Mouse (Mus musculus): ENCODE measurements around the gene Slc30a10. TPM values are rescaled to one million over a fixed set of nuclear protein-coding genes. Genes with fewer than 3 reads are reported as not detected.

The Slc30a10 gene
- 12.9 and 15.8 TPM in 2 replicates for total RNA-seq (2014; rRNA removed)
- 3.2 and 5.0 TPM in 2 replicates for polyA plus RNA-seq (2015; fragmentation: Nextera tagmentation; extraction: Ambion mirVana)

DNA sequence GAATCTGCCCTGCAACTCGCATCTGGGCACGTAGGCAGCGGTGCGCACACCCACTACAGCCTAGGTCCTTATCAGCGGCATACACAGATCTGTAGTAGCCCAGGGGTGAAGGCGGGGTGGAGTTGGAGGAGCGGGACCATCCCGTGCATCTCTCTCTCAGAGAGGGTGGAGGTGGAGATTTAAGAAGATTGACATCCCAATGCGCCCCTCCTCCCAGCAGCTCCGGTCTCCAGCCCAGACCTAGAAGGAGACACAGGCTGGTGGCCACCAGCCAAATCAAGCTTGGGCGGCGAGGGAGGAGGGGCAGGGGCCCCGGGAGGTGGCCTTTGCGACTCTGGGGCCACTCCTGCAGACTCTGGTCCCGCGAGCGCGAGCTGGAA is at the start of gene Slc30a10:
Gene Slc30a10 (plus strand): TSS at position 274 of the 380 bp plus-strand sequence.
- peak within 1 kb of the TSS; percentile 79 for H3K27ac ChIP-seq (ENCODE audit: low read depth, low read length)
- peaks cover 12% of the 10 kb centered on the region; the same call in 1 of the 2 replicates for H3K4me1 ChIP-seq (ENCODE audit: insufficient read depth)
- no peaks in the 10 kb centered on the region for H3K27me3 ChIP-seq (ENCODE audit: insufficient read depth, low read length)
- no peaks in the 10 kb centered on the region for H3K9me3 ChIP-seq (ENCODE audit: low read length)
- 6% methylated on average over 18 of the region's 18 CpGs for WGBS
- H3K4me3 ChIP-seq (ENCODE audit: low read depth, low read length) = peak within 1 kb of the TSS; percentile 75
- H3K36me3 ChIP-seq (ENCODE audit: insufficient read depth) = 0 out of 2 replicates have a peak, but pooled peaks cover 3% of the 10 kb centered on the region
- H3K4me2 ChIP-seq (ENCODE audit: low read depth) = peak within 1 kb of the TSS; percentile 82
- DNase-seq (peak; percentile 79), ATAC-seq (peak; percentile 89)
- no peak for TF ChIP-seq CTCF (IDR thresholded peaks at IDR 0.05; ENCODE audit: low read depth)
- H3K9ac ChIP-seq = peak within 1 kb of the TSS; percentile 91

- H3K9ac ChIP-seq = no peak overlapping the region
- no peaks in the 10 kb centered on the region for H3K27me3 ChIP-seq (ENCODE audit: insufficient read depth, low read length)
- no peak for ATAC-seq
- H3K36me3 ChIP-seq (ENCODE audit: insufficient read depth) = peaks cover 68% of the 10 kb centered on the region
- no peak overlapping the region for H3K4me3 ChIP-seq (ENCODE audit: low read depth, low read length)
- H3K4me2 ChIP-seq (ENCODE audit: low read depth) = no peak overlapping the region
- WGBS = 88% methylated on average over 10 of the region's 10 CpGs
- no peaks in the 10 kb centered on the region for H3K4me1 ChIP-seq (ENCODE audit: insufficient read depth)
- no peak for TF ChIP-seq CTCF (IDR thresholded peaks at IDR 0.05; ENCODE audit: low read depth)
- no peak overlapping the region for H3K27ac ChIP-seq (ENCODE audit: low read depth, low read length)
- DNase-seq = no peak
- H3K9me3 ChIP-seq (ENCODE audit: low read length) = no peaks in the 10 kb centered on the region
Observed at GRCm38 (mm10) chr1:185405921-185406320, 48.7 kb upstream of the Slc30a10 start.

GRCm38 (mm10) chr1:185409831-185410230 is 44.8 kb upstream of the Slc30a10 start:
- Histone ChIP-seq H3K27ac (ENCODE audit: low read depth, low read length) (no peak overlapping the region), H3K9ac (no peak overlapping the region), H3K4me3 (ENCODE audit: low read depth, low read length) (no peak overlapping the region), H3K4me2 (ENCODE audit: low read depth) (no peak overlapping the region), H3K9me3 (ENCODE audit: low read length) (no peaks in the 10 kb centered on the region), H3K36me3 (ENCODE audit: insufficient read depth) (peaks cover 69% of the 10 kb centered on the region), H3K4me1 (ENCODE audit: insufficient read depth) (no peaks in the 10 kb centered on the region), H3K27me3 (ENCODE audit: insufficient read depth, low read length) (no peaks in the 10 kb centered on the region)
- ATAC-seq = peak; percentile 45; the same call in 1 of the 2 replicates
- DNase-seq = peak; percentile 33
- WGBS = 68% methylated on average over 3 of the region's 3 CpGs
- peak; percentile 55 for TF ChIP-seq CTCF (IDR thresholded peaks at IDR 0.05; ENCODE audit: low read depth)

GRCm38 (mm10) chr1:185418011-185418410 is 36.6 kb upstream of the Slc30a10 start:
- WGBS = 82% methylated on average over 9 of the region's 9 CpGs
- Histone ChIP-seq H3K9me3 (ENCODE audit: low read length) (no peaks in the 10 kb centered on the region), H3K4me1 (ENCODE audit: insufficient read depth) (no peaks in the 10 kb centered on the region), H3K4me2 (ENCODE audit: low read depth) (no peak overlapping the region), H3K9ac (no peak overlapping the region), H3K27me3 (ENCODE audit: insufficient read depth, low read length) (no peaks in the 10 kb centered on the region), H3K4me3 (ENCODE audit: low read depth, low read length) (no peak overlapping the region), H3K27ac (ENCODE audit: low read depth, low read length) (no peak overlapping the region), H3K36me3 (ENCODE audit: insufficient read depth) (peaks cover 74% of the 10 kb centered on the region)
- DNase-seq (peak; percentile 27), ATAC-seq (no peak)
- TF ChIP-seq CTCF (IDR thresholded peaks at IDR 0.05; ENCODE audit: low read depth) = peak; percentile 49

- peaks cover 63% of the 10 kb centered on the region for H3K36me3 ChIP-seq (ENCODE audit: insufficient read depth)
- no peak for ATAC-seq
- H3K4me1 ChIP-seq (ENCODE audit: insufficient read depth) = no peaks in the 10 kb centered on the region
- no peak overlapping the region for H3K4me2 ChIP-seq (ENCODE audit: low read depth)
- no peak for TF ChIP-seq CTCF (IDR thresholded peaks at IDR 0.05; ENCODE audit: low read depth)
- H3K9me3 ChIP-seq (ENCODE audit: low read length) = no peaks in the 10 kb centered on the region
- WGBS = 82% methylated on average over 5 of the region's 5 CpGs
- H3K4me3 ChIP-seq (ENCODE audit: low read depth, low read length) = no peak overlapping the region
- H3K27me3 ChIP-seq (ENCODE audit: insufficient read depth, low read length) = no peaks in the 10 kb centered on the region
- no peak overlapping the region for H3K9ac ChIP-seq
- no peak for DNase-seq
- H3K27ac ChIP-seq (ENCODE audit: low read depth, low read length) = no peak overlapping the region
Observed at GRCm38 (mm10) chr1:185419805-185420204, 34.8 kb upstream of the Slc30a10 start.

GRCm38 (mm10) chr1:185420776-185421175 is 33.9 kb upstream of the Slc30a10 start:
- H3K4me1 ChIP-seq (ENCODE audit: insufficient read depth) = no peaks in the 10 kb centered on the region
- H3K4me2 ChIP-seq (ENCODE audit: low read depth) = no peak overlapping the region
- H3K9me3 ChIP-seq (ENCODE audit: low read length) = no peaks in the 10 kb centered on the region
- H3K36me3 ChIP-seq (ENCODE audit: insufficient read depth) = peaks cover 54% of the 10 kb centered on the region
- H3K27me3 ChIP-seq (ENCODE audit: insufficient read depth, low read length) = no peaks in the 10 kb centered on the region
- no peak overlapping the region for H3K27ac ChIP-seq (ENCODE audit: low read depth, low read length)
- H3K9ac ChIP-seq = no peak overlapping the region
- ATAC-seq = no peak
- 92% methylated on average over 6 of the region's 6 CpGs for WGBS
- TF ChIP-seq CTCF (IDR thresholded peaks at IDR 0.05; ENCODE audit: low read depth) = no peak
- no peak overlapping the region for H3K4me3 ChIP-seq (ENCODE audit: low read depth, low read length)
- DNase-seq = no peak

GRCm38 (mm10) chr1:185426583-185426982 is 28.1 kb upstream of the Slc30a10 start:
- no peaks in the 10 kb centered on the region for H3K4me1 ChIP-seq (ENCODE audit: insufficient read depth)
- no peak for TF ChIP-seq CTCF (IDR thresholded peaks at IDR 0.05; ENCODE audit: low read depth)
- DNase-seq (no peak), ATAC-seq (no peak)
- WGBS = 95% methylated on average over 5 of the region's 5 CpGs
- H3K4me3 ChIP-seq (ENCODE audit: low read depth, low read length) = no peak overlapping the region
- H3K36me3 ChIP-seq (ENCODE audit: insufficient read depth) = peaks cover 30% of the 10 kb centered on the region
- no peak overlapping the region for H3K4me2 ChIP-seq (ENCODE audit: low read depth)
- H3K9me3 ChIP-seq (ENCODE audit: low read length) = no peaks in the 10 kb centered on the region
- H3K9ac ChIP-seq = no peak overlapping the region
- no peaks in the 10 kb centered on the region for H3K27me3 ChIP-seq (ENCODE audit: insufficient read depth, low read length)
- H3K27ac ChIP-seq (ENCODE audit: low read depth, low read length) = no peak overlapping the region

All from forebrain, postnatal 0 days (tissue).